Mouse (Mus musculus) left cerebral cortex, adult 9 months (tissue): Measurements from ENCODE around the gene Dcx.

ENCODE experiments used
- DNase-seq, 2 experiments: peaks; one replicate each; pipeline ENCODE4 v3.0.0; 2022; ENCODE audit warnings: low spot score in 2 of 2

The Dcx gene

DNA sequence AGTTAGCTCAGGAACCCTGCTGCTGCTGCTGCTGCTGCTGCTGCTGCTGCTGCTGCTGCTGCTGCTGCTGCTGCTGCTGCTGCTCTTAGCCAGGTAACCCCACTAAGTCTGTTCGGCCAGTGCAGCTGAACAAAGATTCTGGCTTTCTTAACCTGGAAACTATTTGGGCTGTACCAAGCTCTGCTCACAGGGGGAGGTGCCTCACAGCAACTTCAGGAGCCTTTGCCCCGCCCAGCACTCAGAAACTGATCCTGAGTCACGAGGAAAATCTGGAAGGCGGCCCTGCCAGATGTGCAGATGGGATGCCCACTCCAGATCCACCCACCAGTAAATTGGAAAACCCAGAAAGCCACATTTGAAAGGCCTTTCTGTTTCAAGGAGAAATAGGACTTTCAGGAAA is 105.9 kb downstream of the Dcx start, which contains the start of gene Capn6:
Capn6 (minus strand) TSS at position 203 of the 400 bp plus-strand sequence.
- no peak for DNase-seq

DNA sequence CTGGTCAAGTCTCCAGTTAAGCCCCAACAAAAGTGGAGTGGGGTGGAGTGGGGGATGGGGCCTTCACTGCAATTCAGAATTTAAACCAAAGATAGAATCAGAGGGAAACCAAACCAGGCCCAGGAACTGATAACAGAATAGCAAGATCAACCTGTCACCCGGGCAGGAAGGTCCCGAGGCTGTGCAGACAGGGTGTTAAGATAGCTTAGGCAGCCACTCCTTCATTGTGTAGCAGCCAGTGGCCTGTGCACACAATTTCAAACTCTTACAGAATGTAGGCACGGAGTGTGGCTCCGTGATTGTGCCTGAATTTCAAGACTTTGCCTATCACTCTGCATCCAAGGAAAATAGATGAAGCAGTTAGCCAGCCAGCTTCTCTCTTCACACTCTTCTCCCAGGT is 106.6 kb downstream of the Dcx start:
- DNase-seq = no peak

GRCm38 (mm10) chrX:143818961-143819360 is 114.2 kb downstream of the Dcx start:
- DNase-seq = no peak

GRCm38 (mm10) chrX:143815948-143816347 is 117.2 kb downstream of the Dcx start:
- DNase-seq = no peak
